Mouse (Mus musculus) embryonic facial prominence, embryonic 13.5 days (tissue): ENCODE data around the gene Glt28d2. TPM values are rescaled to one million over a fixed set of nuclear protein-coding genes. Genes with fewer than 3 reads are reported as not detected.
"Not testable (repeated sequence)": the region's sequence is repeated elsewhere in the genome, so short reads cannot be mapped to it uniquely, and the experiment has no call there.

ENCODE experiments used
- ATAC-seq: fragments of 200-750 bp; cut with Nextera tagmentation; 2 replicates; pipeline ENCODE4 v1.8.0; 2017; ENCODE audit warnings: low read depth; ENCODE audit not compliant: insufficient number of reproducible peaks, insufficient read depth, low FRiP score, low TSS enrichment
- H3K27ac ChIP-seq: fragments of 300-500 bp; sonication (generic); 2 replicates; pipeline ENCODE4 v1.5.1; 2015; ENCODE audit warnings: moderate library complexity, mild to moderate bottlenecking, inconsistent platforms
- H3K27me3 ChIP-seq: fragments of 300-500 bp; sonication (generic); 2 replicates; pipeline ENCODE4 v1.6.1; 2015; ENCODE audit warnings: mild to moderate bottlenecking, inconsistent platforms
- H3K36me3 ChIP-seq: fragments of 300-500 bp; sonication (generic); 2 replicates; pipeline ENCODE4 v1.6.1; 2015; ENCODE audit warnings: mild to moderate bottlenecking, inconsistent platforms
- H3K4me1 ChIP-seq: fragments of 300-500 bp; sonication (generic); 2 replicates; pipeline ENCODE4 v1.6.1; 2015; ENCODE audit warnings: inconsistent platforms
- H3K4me2 ChIP-seq: fragments of 300-500 bp; sonication (generic); 2 replicates; pipeline ENCODE4 v1.6.1; 2015; ENCODE audit warnings: moderate library complexity, mild to moderate bottlenecking, inconsistent platforms
- H3K4me3 ChIP-seq: fragments of 300-500 bp; sonication (generic); 2 replicates; pipeline ENCODE4 v1.5.1; 2015; ENCODE audit warnings: mild to moderate bottlenecking, inconsistent platforms
- H3K9ac ChIP-seq: fragments of 300-500 bp; sonication (generic); 2 replicates; pipeline ENCODE4 v1.6.1; 2015; ENCODE audit warnings: mild to moderate bottlenecking, inconsistent platforms
- H3K9me3 ChIP-seq: fragments of 300-500 bp; sonication (generic); 2 replicates; pipeline ENCODE4 v1.6.1; 2016; ENCODE audit warnings: inconsistent platforms
- WGBS: fragments of 180-500 bp; shearing (Covaris S2); methylation state at CpG from one replicate; pipeline ENCODE4 v1.1.7; 2015; ENCODE audit warnings: mixed read lengths; 5-methylcytosine and 5-hydroxymethylcytosine counted together
- polyA plus RNA-seq: library from polyadenylated mRNA; unstranded; fragments of >200 nt; fragmentation: Nextera tagmentation; extraction: Ambion mirVana; gene quantifications from 2 replicates; pipeline ENCODE4 v1.2.1, GENCODE M21; 2015

Gene Glt28d2
- 1.7 and 2.1 TPM in 2 replicates for polyA plus RNA-seq

- Histone ChIP-seq H3K9me3 (no peaks in the 10 kb centered on the region), H3K36me3 (no peaks in the 10 kb centered on the region), H3K27me3 (peaks cover 8% of the 10 kb centered on the region; the same call in 1 of the 2 replicates), H3K27ac (peak within 1 kb of the TSS; percentile 65), H3K9ac (peak within 1 kb of the TSS; percentile 72), H3K4me3 (peak within 1 kb of the TSS; percentile 64), H3K4me2 (peak within 1 kb of the TSS; percentile 88), H3K4me1 (peaks cover 20% of the 10 kb centered on the region)
- ATAC-seq = peak; percentile 90
- under 1% methylated on average over 48 of the region's 48 CpGs for WGBS
Observed at GRCm38 (mm10) chr3:85887239-85887827, at the start of gene Glt28d2, which contains the start of gene Gm37240. TSS of gene Glt28d2 (minus strand) at chr3:85887516. TSS of gene Gm37240 (minus strand) at chr3:85887518.

- Histone ChIP-seq H3K9ac (no peak overlapping the region), H3K4me3 (no peak overlapping the region), H3K36me3 (no peaks in the 10 kb centered on the region), H3K9me3 (no peaks in the 10 kb centered on the region), H3K4me2 (no peak overlapping the region), H3K27me3 (no peaks in the 10 kb centered on the region), H3K27ac (no peak overlapping the region), H3K4me1 (no peaks in the 10 kb centered on the region)
- 77% methylated on average over 5 of the region's 5 CpGs for WGBS
- no peak for ATAC-seq
Observed at GRCm38 (mm10) chr3:85933586-85933985, 46.3 kb upstream of the Glt28d2 start.

GRCm38 (mm10) chr3:85931859-85932258 lies 44.5 kb upstream of the Glt28d2 start:
- H3K4me1 ChIP-seq = peaks cover 3% of the 10 kb centered on the region; the same call in 1 of the 2 replicates
- ATAC-seq = peak; percentile 74; the same call in 1 of the 2 replicates
- 71% methylated on average over 6 of the region's 6 CpGs for WGBS
- no peak overlapping the region for H3K9ac ChIP-seq
- no peak overlapping the region for H3K4me3 ChIP-seq
- H3K27me3 ChIP-seq = no peaks in the 10 kb centered on the region
- H3K4me2 ChIP-seq = no peak overlapping the region
- no peaks in the 10 kb centered on the region for H3K36me3 ChIP-seq
- no peaks in the 10 kb centered on the region for H3K9me3 ChIP-seq
- H3K27ac ChIP-seq = 0 out of 2 replicates have a peak overlapping the region, but pooled peaks have one; percentile 45

GRCm38 (mm10) chr3:85930671-85931255 lies 43.4 kb upstream of the Glt28d2 start:
- no peak overlapping the region for H3K9ac ChIP-seq
- 83% methylated on average over 11 of the region's 11 CpGs for WGBS
- no peaks in the 10 kb centered on the region for H3K36me3 ChIP-seq

GRCm38 (mm10) chr3:85929711-85930110 lies 42.4 kb upstream of the Glt28d2 start:
- no peak overlapping the region for H3K4me2 ChIP-seq
- WGBS = 74% methylated on average over 5 of the region's 5 CpGs

More at GRCm38 (mm10) chr3:85930671-85931255, 43.4 kb upstream of the Glt28d2 start:
- Histone ChIP-seq H3K27me3 (no peaks in the 10 kb centered on the region), H3K4me3 (no peak overlapping the region), H3K27ac (no peak overlapping the region), H3K4me2 (no peak overlapping the region), H3K4me1 (peaks cover 3% of the 10 kb centered on the region; the same call in 1 of the 2 replicates), H3K9me3 (no peaks in the 10 kb centered on the region)
- no peak for ATAC-seq

GRCm38 (mm10) chr3:85928140-85928611 lies 40.9 kb upstream of the Glt28d2 start:
- Histone ChIP-seq H3K9me3 (no peaks in the 10 kb centered on the region), H3K27me3 (no peaks in the 10 kb centered on the region), H3K4me1 (peaks cover 7% of the 10 kb centered on the region; the same call in 1 of the 2 replicates), H3K9ac (no peak overlapping the region), H3K4me3 (no peak overlapping the region), H3K36me3 (no peaks in the 10 kb centered on the region), H3K4me2 (no peak overlapping the region), H3K27ac (no peak overlapping the region)
- 75% methylated on average over 5 of the region's 5 CpGs for WGBS
- no peak for ATAC-seq

More at GRCm38 (mm10) chr3:85929711-85930110, 42.4 kb upstream of the Glt28d2 start:
- no peak for ATAC-seq
- no peaks in the 10 kb centered on the region for H3K36me3 ChIP-seq
- no peak overlapping the region for H3K4me3 ChIP-seq
- H3K9ac ChIP-seq = no peak overlapping the region
- H3K27ac ChIP-seq = no peak overlapping the region
- peaks cover 3% of the 10 kb centered on the region; the same call in 1 of the 2 replicates for H3K4me1 ChIP-seq
- no peaks in the 10 kb centered on the region for H3K27me3 ChIP-seq
- no peaks in the 10 kb centered on the region for H3K9me3 ChIP-seq

- Histone ChIP-seq H3K4me3 (no peak overlapping the region), H3K9ac (no peak overlapping the region), H3K4me1 (peaks cover 7% of the 10 kb centered on the region; the same call in 1 of the 2 replicates), H3K27me3 (no peaks in the 10 kb centered on the region), H3K36me3 (no peaks in the 10 kb centered on the region), H3K4me2 (no peak overlapping the region), H3K27ac (no peak overlapping the region), H3K9me3 (no peaks in the 10 kb centered on the region)
- WGBS = 44% methylated on average over 9 of the region's 9 CpGs
- ATAC-seq = no peak
Observed at GRCm38 (mm10) chr3:85927296-85927695, 40.0 kb upstream of the Glt28d2 start.

- Histone ChIP-seq H3K4me3 (no peak overlapping the region), H3K9me3 (no peaks in the 10 kb centered on the region), H3K4me1 (peaks cover 7% of the 10 kb centered on the region; the same call in 1 of the 2 replicates), H3K9ac (no peak overlapping the region), H3K4me2 (peak overlapping the region; percentile 40), H3K27ac (no peak overlapping the region), H3K36me3 (no peaks in the 10 kb centered on the region), H3K27me3 (no peaks in the 10 kb centered on the region)
- WGBS = 35% methylated on average over 18 of the region's 18 CpGs
- ATAC-seq = 0 out of 2 replicates have a peak, but pooled peaks have one; percentile 67
Observed at GRCm38 (mm10) chr3:85923954-85924945, 36.9 kb upstream of the Glt28d2 start.

GRCm38 (mm10) chr3:85923343-85923742 lies 36.0 kb upstream of the Glt28d2 start:
- Histone ChIP-seq H3K27ac (no peak overlapping the region), H3K9ac (no peak overlapping the region), H3K9me3 (no peaks in the 10 kb centered on the region), H3K36me3 (no peaks in the 10 kb centered on the region), H3K4me1 (peaks cover 7% of the 10 kb centered on the region; the same call in 1 of the 2 replicates), H3K27me3 (no peaks in the 10 kb centered on the region), H3K4me3 (no peak overlapping the region), H3K4me2 (no peak overlapping the region)
- 71% methylated on average over 8 of the region's 8 CpGs for WGBS
- no peak for ATAC-seq

- H3K9ac ChIP-seq = no peak overlapping the region
- H3K9me3 ChIP-seq = no peaks in the 10 kb centered on the region
- H3K27ac ChIP-seq = no peak overlapping the region
- peaks cover 5% of the 10 kb centered on the region; the same call in 1 of the 2 replicates for H3K4me1 ChIP-seq
- H3K4me2 ChIP-seq = no peak overlapping the region
- H3K4me3 ChIP-seq = no peak overlapping the region
- no peak for ATAC-seq
- no peaks in the 10 kb centered on the region for H3K27me3 ChIP-seq
- 83% methylated on average over 3 of the region's 3 CpGs for WGBS
- H3K36me3 ChIP-seq = no peaks in the 10 kb centered on the region
Observed at GRCm38 (mm10) chr3:85922331-85922730, 35.0 kb upstream of the Glt28d2 start.

- H3K27me3 ChIP-seq, ATAC-seq, H3K4me3 ChIP-seq, H3K4me2 ChIP-seq, H3K9me3 ChIP-seq, H3K9ac ChIP-seq, H3K4me1 ChIP-seq, H3K27ac ChIP-seq, H3K36me3 ChIP-seq: not testable (repeated sequence)
- WGBS = 94% methylated on average over 2 of the region's 2 CpGs
Observed at GRCm38 (mm10) chr3:85920671-85921070, 33.4 kb upstream of the Glt28d2 start.
